In the genomic region with DNA sequence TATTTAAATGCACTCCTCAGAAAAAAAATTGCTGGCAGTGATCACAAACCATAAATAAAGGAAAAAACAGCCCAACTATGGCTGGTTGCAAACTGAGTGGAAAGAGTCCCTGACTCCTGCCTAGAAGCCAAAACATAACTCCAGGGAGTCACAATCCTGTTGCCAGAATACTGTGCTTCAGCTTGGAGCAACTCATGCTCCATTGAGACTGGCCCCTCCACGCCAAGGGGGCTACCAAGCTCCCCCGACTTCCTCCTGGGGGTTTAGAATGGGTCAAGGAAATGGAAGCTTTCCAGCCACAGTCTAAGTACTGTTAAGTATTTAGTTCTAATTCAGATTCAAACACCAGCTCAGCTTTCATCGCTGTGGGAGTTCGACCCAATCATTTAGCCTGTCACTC, we compare ENCODE assay signal across 22 mouse cellular contexts.
A peak's percentile ranks its signal among the peaks of the same experiment; 100 is the strongest.
DNase-seq lines count a peak whose midpoint lies in the region; ATAC-seq and TF ChIP-seq lines count a peak whose summit lies in the region.
"Had no signal": no experiment of that assay in that cellular context is flagged by ENCODE, and none has a peak within 500 bp of the region (broad histone marks: within the 10 kb centered on the region; RNA-seq: fewer than 3 reads in every experiment).

No protein-coding gene starts in this region.

- no peak for TF ChIP-seq CTCF in forebrain, postnatal 0 days (IDR thresholded peaks at IDR 0.05; ENCODE audit: low read depth)
- no peak for TF ChIP-seq CTCF in kidney, postnatal 0 days (IDR thresholded peaks at IDR 0.05; ENCODE audit: low read depth)

- no peak for DNase-seq in forebrain, postnatal 0 days
- DNase-seq in hindbrain, embryonic 10.5 days (ENCODE audit: low spot score), result no peak
- DNase-seq in kidney, postnatal 0 days (ENCODE audit: low spot score), result peak; percentile 16
- no peak for DNase-seq in kidney, postnatal 10 days
- DNase-seq in R1 (ENCODE audit: low read depth, low spot score), result peak; percentile 27
- DNase-seq in urinary bladder, postnatal 25 days (ENCODE audit: low spot score), result no peak
- DNase-seq: adrenal gland, postnatal 14 days; cerebellum, adult 9-11 months; gastrocnemius, postnatal 25 days; heart, adult 18-20 months; kidney, adult 8-10 months; liver; right cerebral cortex, postnatal 14 days; spleen, adult 18-20 months had no signal

- H3K27me3 ChIP-seq in forebrain, embryonic 16.5 days (replicated peaks; ENCODE audit: control insufficient read depth, insufficient read depth, low read length), result no peaks in the 10 kb centered on the region
- H3K27me3 ChIP-seq in forebrain, postnatal 0 days (ENCODE audit: insufficient read depth, low read length), result no peaks in the 10 kb centered on the region
- H3K27me3 ChIP-seq in hindbrain, embryonic 16.5 days (replicated peaks; ENCODE audit: control insufficient read depth, insufficient read depth, low read length), result no peaks in the 10 kb centered on the region
- no peaks in the 10 kb centered on the region; the same call in 1 of the 2 replicates for H3K27me3 ChIP-seq in hindbrain, embryonic 10.5 days (ENCODE audit: insufficient read depth, poor library complexity, severe bottlenecking)
- no peaks in the 10 kb centered on the region for H3K27me3 ChIP-seq in kidney, postnatal 0 days (ENCODE audit: insufficient read depth, low read length)
- H3K27me3 ChIP-seq: liver, embryonic 15.5 days; neural tube, embryonic 12.5 days had no signal

- H3K9ac ChIP-seq in forebrain, embryonic 16.5 days (replicated peaks; ENCODE audit: low read depth, low read length), result no peak overlapping the region
- H3K9ac ChIP-seq in forebrain, postnatal 0 days, result no peak overlapping the region
- no peak overlapping the region for H3K9ac ChIP-seq in hindbrain, embryonic 16.5 days (ENCODE audit: low read depth, low read length)
- no peak overlapping the region for H3K9ac ChIP-seq in kidney, postnatal 0 days (ENCODE audit: low read depth, low read length)
- H3K9ac ChIP-seq: liver, embryonic 15.5 days; neural tube, embryonic 12.5 days had no signal

- peaks cover 9% of the 10 kb centered on the region for H3K4me1 ChIP-seq in forebrain, embryonic 16.5 days (replicated peaks; ENCODE audit: control insufficient read depth, insufficient read depth, low read length)
- no peaks in the 10 kb centered on the region for H3K4me1 ChIP-seq in forebrain, postnatal 0 days (ENCODE audit: insufficient read depth)
- H3K4me1 ChIP-seq in hindbrain, embryonic 16.5 days (ENCODE audit: control insufficient read depth, insufficient read depth, low read depth, low read length), result peaks cover 5% of the 10 kb centered on the region; the same call in 1 of the 2 replicates
- peaks cover 20% of the 10 kb centered on the region for H3K4me1 ChIP-seq in hindbrain, embryonic 10.5 days (replicated peaks)
- H3K4me1 ChIP-seq in kidney, postnatal 0 days (replicated peaks; ENCODE audit: insufficient read depth, low read length), result peaks cover 5% of the 10 kb centered on the region
- H3K4me1 ChIP-seq: liver, embryonic 15.5 days; neural tube, embryonic 12.5 days had no signal

- no peaks in the 10 kb centered on the region for H3K9me3 ChIP-seq in forebrain, embryonic 16.5 days (ENCODE audit: control insufficient read depth, low read length)
- H3K9me3 ChIP-seq in forebrain, postnatal 0 days (ENCODE audit: low read length), result no peaks in the 10 kb centered on the region
- H3K9me3 ChIP-seq in hindbrain, embryonic 16.5 days (ENCODE audit: control insufficient read depth, low read length), result no peaks in the 10 kb centered on the region
- no peaks in the 10 kb centered on the region for H3K9me3 ChIP-seq in hindbrain, embryonic 10.5 days
- no peaks in the 10 kb centered on the region for H3K9me3 ChIP-seq in kidney, postnatal 0 days (replicated peaks; ENCODE audit: low read length)
- H3K9me3 ChIP-seq: forebrain, embryonic 10.5 days; limb, embryonic 10.5 days; liver, embryonic 15.5 days; neural tube, embryonic 12.5 days had no signal

- H3K4me3 ChIP-seq in forebrain, embryonic 16.5 days (replicated peaks; ENCODE audit: low read length), result no peak overlapping the region
- H3K4me3 ChIP-seq in forebrain, postnatal 0 days (ENCODE audit: low read depth, low read length), result no peak overlapping the region
- H3K4me3 ChIP-seq in hindbrain, embryonic 16.5 days (ENCODE audit: low read length), result no peak overlapping the region
- no peak overlapping the region for H3K4me3 ChIP-seq in hindbrain, embryonic 10.5 days
- no peak overlapping the region for H3K4me3 ChIP-seq in kidney, postnatal 0 days (replicated peaks; ENCODE audit: low read depth, low read length)
- H3K4me3 ChIP-seq: forebrain, embryonic 10.5 days; left cerebral cortex, adult 2 months; limb, embryonic 10.5 days; liver, embryonic 15.5 days; neural tube, embryonic 12.5 days had no signal

- ATAC-seq in forebrain, embryonic 16.5 days, result 0 out of 2 replicates have a peak, but pooled peaks have one; percentile 23
- no peak for ATAC-seq in forebrain, postnatal 0 days
- peak; percentile 79 for ATAC-seq in hindbrain, embryonic 16.5 days
- ATAC-seq in kidney, postnatal 0 days (replicated peaks; ENCODE audit: low FRiP score, low read depth), result no peak

- no peak overlapping the region for H3K4me2 ChIP-seq in forebrain, embryonic 16.5 days (ENCODE audit: low read length)
- H3K4me2 ChIP-seq in forebrain, postnatal 0 days (ENCODE audit: low read depth), result no peak overlapping the region
- no peak overlapping the region for H3K4me2 ChIP-seq in hindbrain, embryonic 16.5 days (ENCODE audit: low read length)
- H3K4me2 ChIP-seq in kidney, postnatal 0 days (ENCODE audit: low read length), result no peak overlapping the region
- H3K4me2 ChIP-seq: liver, embryonic 15.5 days; neural tube, embryonic 12.5 days had no signal

- H3K36me3 ChIP-seq in forebrain, embryonic 16.5 days (ENCODE audit: control insufficient read depth, insufficient read depth), result no peaks in the 10 kb centered on the region
- no peaks in the 10 kb centered on the region for H3K36me3 ChIP-seq in forebrain, postnatal 0 days (ENCODE audit: insufficient read depth)
- no peaks in the 10 kb centered on the region for H3K36me3 ChIP-seq in hindbrain, embryonic 16.5 days (ENCODE audit: control insufficient read depth, insufficient read depth, low read length)
- H3K36me3 ChIP-seq in hindbrain, embryonic 10.5 days, result no peaks in the 10 kb centered on the region
- no peaks in the 10 kb centered on the region for H3K36me3 ChIP-seq in kidney, postnatal 0 days (ENCODE audit: insufficient read depth, low read length)
- H3K36me3 ChIP-seq: forebrain, embryonic 10.5 days; limb, embryonic 10.5 days; liver, embryonic 15.5 days; neural tube, embryonic 12.5 days had no signal

- H3K27ac ChIP-seq in forebrain, embryonic 16.5 days (ENCODE audit: low read length), result no peak overlapping the region
- H3K27ac ChIP-seq in forebrain, postnatal 0 days (ENCODE audit: low read depth, low read length), result no peak overlapping the region
- no peak overlapping the region for H3K27ac ChIP-seq in hindbrain, embryonic 16.5 days (ENCODE audit: low read depth, low read length)
- H3K27ac ChIP-seq in hindbrain, embryonic 10.5 days, result no peak overlapping the region
- H3K27ac ChIP-seq in kidney, postnatal 0 days, result no peak overlapping the region
- H3K27ac ChIP-seq: forebrain, embryonic 10.5 days; left cerebral cortex, adult 2 months; limb, embryonic 10.5 days; liver, embryonic 15.5 days; macrophage; neural tube, embryonic 12.5 days had no signal

- 22% methylated on average over 4 of the region's 4 CpGs for WGBS in forebrain, embryonic 16.5 days
- WGBS in forebrain, postnatal 0 days, result 19% methylated on average over 4 of the region's 4 CpGs
- 22% methylated on average over 4 of the region's 4 CpGs for WGBS in hindbrain, embryonic 16.5 days
- WGBS in hindbrain, embryonic 10.5 days, result 46% methylated on average over 4 of the region's 4 CpGs
- 24% methylated on average over 4 of the region's 4 CpGs for WGBS in kidney, postnatal 0 days

Comparison
In these comparisons a context has a peak if more than half of its experiments do, and no peak if none do; other contexts are left out.
1. ATAC-seq: peak in forebrain, embryonic 16.5 days (single experiment) and hindbrain, embryonic 16.5 days (single experiment); none in forebrain, postnatal 0 days (single experiment) and kidney, postnatal 0 days (single experiment).
2. DNase-seq: peak in kidney, postnatal 0 days (single experiment) and R1 (single experiment); none in forebrain, postnatal 0 days (single experiment), hindbrain, embryonic 10.5 days (single experiment), kidney, postnatal 10 days (single experiment) and urinary bladder, postnatal 25 days (single experiment).